Mouse (Mus musculus) cortical plate, adult 2 months (tissue): ENCODE measurements around the gene Cx3cl1.

Source experiments
- CTCF ChIP-seq: fragments of 200-500 bp; IDR thresholded peaks from 2 replicates; pipeline ENCODE4 v1.5.1; 2011; ENCODE audit warnings: mild to moderate bottlenecking, control low read depth, low read length; ENCODE audit not compliant: insufficient read depth; ENCODE audit errors: extremely low read depth
- POLR2A ChIP-seq: fragments of 200-500 bp; IDR thresholded peaks from 2 replicates; pipeline ENCODE4 v1.6.1; 2011; ENCODE audit warnings: mild to moderate bottlenecking, low read length, control low read depth; ENCODE audit not compliant: insufficient read depth; ENCODE audit errors: extremely low read depth

DNA sequence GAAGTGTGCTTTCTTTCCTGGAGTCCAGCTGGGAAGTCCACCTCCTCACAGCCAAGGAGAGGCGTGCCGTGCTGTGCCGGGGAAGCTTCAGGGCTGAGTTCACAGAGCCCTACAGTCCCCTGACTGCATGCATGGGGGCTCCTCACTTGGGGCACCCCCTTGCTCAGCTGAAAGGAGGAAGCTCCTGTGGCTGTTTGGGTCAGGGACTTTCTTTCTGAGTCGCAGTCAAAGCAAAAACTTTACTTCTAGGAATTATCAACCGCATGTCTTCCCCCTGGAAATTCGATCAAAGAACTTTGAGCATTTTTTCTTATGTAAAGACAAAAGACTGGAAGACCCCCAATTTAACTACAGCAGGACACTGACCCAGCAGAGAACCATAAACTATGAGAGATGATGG is 32.0 kb upstream of the Cx3cl1 start:
- no peak for TF ChIP-seq POLR2A
- no peak for TF ChIP-seq CTCF
